Mouse (Mus musculus) intestine, embryonic 14.5 days (tissue): ENCODE measurements at regions not wholly inside any gene's neighbourhood (a gene's known extent, or its start where the extent isn't known, plus 50 kb on each side); places are given as distances from the start of the nearest gene placed in this dataset.
"Not testable (repeated sequence)": the region's sequence is repeated elsewhere in the genome, so short reads cannot be mapped to it uniquely, and the experiment has no call there.

ENCODE experiments used
- ATAC-seq: fragments of 200-750 bp; cut with Nextera tagmentation; replicated peaks from 2 replicates; pipeline ENCODE4 v1.8.0; 2017; ENCODE audit warnings: low read depth, moderate number of reproducible peaks, moderate TSS enrichment, moderate library complexity; ENCODE audit not compliant: low FRiP score, low TSS enrichment
- DNase-seq: peaks from one replicate; pipeline ENCODE4 v3.0.0-alpha.2; 2018; ENCODE audit warnings: low spot score
- H3K27ac ChIP-seq: fragments of 300-500 bp; sonication (generic); 2 replicates; pipeline ENCODE4 v1.5.1; 2014; ENCODE audit warnings: low read depth, mild to moderate bottlenecking, control low read depth
- H3K27me3 ChIP-seq: fragments of 300-500 bp; sonication (generic); replicated peaks from 2 replicates; pipeline ENCODE4 v1.6.1; 2014; ENCODE audit warnings: low read length, control low read depth; ENCODE audit not compliant: control insufficient read depth, insufficient read depth
- H3K36me3 ChIP-seq: fragments of 300-500 bp; sonication (generic); 2 replicates; pipeline ENCODE4 v1.6.1; 2014; ENCODE audit warnings: low read length, control low read depth; ENCODE audit not compliant: control insufficient read depth, insufficient read depth
- H3K4me1 ChIP-seq: fragments of 300-500 bp; sonication (generic); replicated peaks from 2 replicates; pipeline ENCODE4 v1.6.1; 2014; ENCODE audit warnings: low read length, control low read depth, mixed read lengths; ENCODE audit not compliant: control insufficient read depth, insufficient read depth
- H3K4me2 ChIP-seq: fragments of 300-500 bp; sonication (generic); 2 replicates; pipeline ENCODE4 v1.6.1; 2014; ENCODE audit warnings: low read length
- H3K4me3 ChIP-seq: fragments of 300-500 bp; sonication (generic); 2 replicates; pipeline ENCODE4 v1.5.1; 2014; ENCODE audit warnings: low read depth, low read length, control low read depth, mixed read lengths
- H3K9ac ChIP-seq: fragments of 300-500 bp; sonication (generic); 2 replicates; pipeline ENCODE4 v1.6.1; 2014; ENCODE audit warnings: mild to moderate bottlenecking, low read length
- H3K9me3 ChIP-seq: fragments of 300-500 bp; sonication (generic); 2 replicates; pipeline ENCODE4 v1.6.1; 2016; ENCODE audit warnings: low read length, control low read depth; ENCODE audit not compliant: control insufficient read depth
- WGBS: fragments of 180-500 bp; shearing (Covaris S2); extraction: QIAGEN DNeasy Blood & Tissue Kit; methylation state at CpG from one replicate; pipeline ENCODE4 v1.1.7; 2014; 5-methylcytosine and 5-hydroxymethylcytosine counted together

DNA sequence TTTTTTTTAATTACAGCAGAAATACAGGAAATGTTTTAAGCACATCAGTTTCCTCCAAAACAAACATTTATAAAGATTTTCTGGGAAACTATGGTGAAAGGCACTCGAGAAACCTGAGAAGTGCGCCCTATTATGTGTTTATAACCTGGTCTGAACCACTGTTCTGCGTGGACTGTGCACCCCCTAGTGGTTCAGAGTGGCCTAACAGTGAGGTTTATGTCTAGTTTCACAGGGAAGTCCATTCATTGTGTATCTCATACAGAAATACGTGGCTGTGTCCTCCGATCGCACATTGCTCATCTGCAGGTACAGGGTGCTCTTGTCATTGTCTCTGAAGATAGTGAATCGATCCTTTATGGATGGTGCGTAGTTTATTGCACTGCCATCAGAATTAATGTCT lies 504.3 kb downstream of the Adam6a start:
- peak; percentile 52 for DNase-seq
- H3K9me3 ChIP-seq, H3K27me3 ChIP-seq, H3K4me3 ChIP-seq, H3K27ac ChIP-seq, ATAC-seq, H3K4me1 ChIP-seq, H3K36me3 ChIP-seq, H3K9ac ChIP-seq, H3K4me2 ChIP-seq: not testable (repeated sequence)
- 60% methylated on average over 8 of the region's 8 CpGs for whole genome bisulfite sequencing

DNA sequence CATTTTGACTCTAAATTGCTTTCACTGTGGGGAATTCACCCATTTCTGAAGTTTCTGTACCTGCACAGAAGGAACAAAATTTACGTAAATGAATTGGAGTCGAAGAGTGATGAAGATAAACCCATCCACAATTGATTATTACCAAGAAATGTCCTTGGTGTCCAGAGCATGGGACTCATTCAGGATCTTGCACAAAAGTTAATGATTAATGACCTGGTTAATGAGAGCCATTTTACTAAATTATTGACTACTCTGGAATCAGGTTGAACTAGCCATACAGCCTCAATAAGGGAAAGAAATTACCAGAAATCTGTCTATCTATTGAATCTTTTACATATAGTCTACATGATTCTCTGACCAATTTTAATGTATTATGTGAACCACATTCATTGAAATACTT lies 509.6 kb downstream of the Adam6a start:
- 95% methylated on average over 2 of the region's 2 CpGs for WGBS
- H3K27me3 ChIP-seq = no peaks in the 10 kb centered on the region
- no peak overlapping the region for H3K9ac ChIP-seq
- H3K4me2 ChIP-seq = no peak overlapping the region
- H3K4me3 ChIP-seq = no peak overlapping the region
- H3K9me3 ChIP-seq = no peaks in the 10 kb centered on the region
- DNase-seq (no peak), ATAC-seq (no peak)
- H3K4me1 ChIP-seq = no peaks in the 10 kb centered on the region
- H3K27ac ChIP-seq = no peak overlapping the region
- H3K36me3 ChIP-seq = no peaks in the 10 kb centered on the region

DNA sequence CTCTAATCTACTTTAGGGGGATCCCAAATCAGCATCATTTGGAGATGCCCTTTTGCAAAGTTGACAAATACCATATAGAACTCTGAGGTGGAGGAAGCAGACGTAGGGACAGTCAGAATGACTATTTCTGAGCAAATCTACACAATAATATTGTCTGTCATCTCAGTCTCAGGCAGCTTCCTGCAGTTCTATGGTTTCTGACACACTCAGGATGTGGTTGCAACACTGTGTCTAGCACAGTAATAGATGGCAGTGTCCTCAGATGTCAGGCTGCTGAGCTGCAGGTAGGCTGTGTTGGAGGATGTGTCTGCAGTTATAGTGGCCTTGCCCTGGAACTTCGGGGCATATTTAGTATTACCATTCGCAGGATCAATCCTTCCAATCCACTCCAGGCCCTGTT lies 515.9 kb downstream of the Adam6a start:
- Histone ChIP-seq H3K36me3 (no peaks in the 10 kb centered on the region), H3K4me2 (no peak overlapping the region), H3K27ac (no peak overlapping the region), H3K4me1 (no peaks in the 10 kb centered on the region), H3K27me3 (no peaks in the 10 kb centered on the region), H3K4me3 (no peak overlapping the region), H3K9me3 (no peaks in the 10 kb centered on the region), H3K9ac (no peak overlapping the region)
- WGBS = 70% methylated on average over 3 of the region's 3 CpGs
- ATAC-seq = no peak
- no peak for DNase-seq

DNA sequence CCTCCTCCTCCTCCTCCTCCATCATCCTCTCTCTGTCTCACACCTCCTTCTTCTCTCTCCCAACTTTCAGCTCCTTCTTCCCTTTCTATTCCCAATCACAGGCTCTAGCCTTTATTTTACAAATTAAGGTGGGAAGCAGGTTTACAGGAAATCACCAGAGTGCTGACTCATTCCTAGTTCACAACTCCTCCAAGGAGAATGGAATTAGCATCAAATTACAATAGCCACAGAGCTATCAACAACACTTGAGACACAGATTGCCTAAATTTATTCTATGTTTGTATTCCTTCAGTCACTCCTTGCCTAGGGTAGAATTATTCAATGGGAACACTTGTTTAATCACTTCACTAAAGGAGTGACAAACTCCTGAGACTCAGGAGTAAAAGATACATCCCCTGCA lies 523.5 kb downstream of the Adam6a start:
- no peak overlapping the region for H3K27ac ChIP-seq
- no peak overlapping the region for H3K9ac ChIP-seq
- H3K9me3 ChIP-seq = no peaks in the 10 kb centered on the region
- H3K27me3 ChIP-seq = no peaks in the 10 kb centered on the region
- H3K4me3 ChIP-seq = no peak overlapping the region
- H3K4me2 ChIP-seq = no peak overlapping the region
- H3K36me3 ChIP-seq = no peaks in the 10 kb centered on the region
- no peak for DNase-seq
- no peak for ATAC-seq
- no peaks in the 10 kb centered on the region for H3K4me1 ChIP-seq

DNA sequence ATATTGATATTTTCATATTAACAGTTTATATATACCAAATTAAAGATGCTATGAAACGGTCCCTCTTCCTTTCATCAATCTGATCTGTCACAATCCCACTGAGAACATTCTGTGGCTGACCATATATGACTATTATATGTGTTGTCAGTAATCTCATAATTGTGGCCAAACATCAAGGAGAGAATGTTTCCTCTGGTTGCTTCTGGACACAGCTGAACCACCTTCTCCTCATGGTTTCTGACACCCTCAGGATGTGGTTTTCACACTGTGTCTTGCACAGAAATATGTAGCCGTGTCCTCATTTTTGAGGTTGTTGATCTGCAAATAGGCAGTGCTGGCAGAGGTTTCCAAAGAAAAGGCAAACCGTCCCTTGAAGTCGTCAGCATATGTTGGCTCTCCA lies 565.0 kb downstream of the Adam6a start:
- not testable (repeated sequence) for H3K9me3 ChIP-seq
- WGBS = 79% methylated on average over 4 of the region's 4 CpGs

DNA sequence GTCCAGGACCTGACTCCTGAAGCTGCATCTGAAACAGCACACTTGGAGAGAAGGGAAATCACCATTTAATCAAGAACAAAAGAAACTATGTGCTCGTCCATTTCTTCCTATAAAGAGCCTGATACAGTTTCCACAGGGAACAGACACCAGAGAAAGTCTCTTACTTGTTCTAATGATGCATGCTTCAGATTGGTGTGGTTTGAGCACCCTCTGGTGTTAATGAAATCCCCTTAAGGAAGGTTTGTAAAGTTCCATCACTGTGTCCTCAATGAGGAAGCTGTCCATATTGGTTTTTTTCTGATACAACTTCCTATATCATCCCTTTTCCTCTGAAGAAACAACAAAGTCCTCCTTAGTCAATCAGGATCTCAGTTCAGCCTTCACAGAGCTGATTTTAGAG lies 591.2 kb downstream of the Adam6a start:
- Histone ChIP-seq H3K36me3 (no peaks in the 10 kb centered on the region), H3K27ac (no peak overlapping the region), H3K4me1 (no peaks in the 10 kb centered on the region), H3K4me3 (no peak overlapping the region), H3K4me2 (no peak overlapping the region), H3K27me3 (no peaks in the 10 kb centered on the region), H3K9me3 (peaks cover 6% of the 10 kb centered on the region; the same call in 1 of the 2 replicates), H3K9ac (no peak overlapping the region)
- no peak for ATAC-seq
- no peak for DNase-seq
- 69% methylated on average over 1 of the region's 1 CpGs for whole genome bisulfite sequencing

More for the DNA sequence above, 565.0 kb downstream of the Adam6a start:
- not testable (repeated sequence) for H3K4me2 ChIP-seq, H3K4me1 ChIP-seq, H3K9ac ChIP-seq, DNase-seq, H3K27ac ChIP-seq, H3K27me3 ChIP-seq, H3K36me3 ChIP-seq, ATAC-seq, H3K4me3 ChIP-seq

DNA sequence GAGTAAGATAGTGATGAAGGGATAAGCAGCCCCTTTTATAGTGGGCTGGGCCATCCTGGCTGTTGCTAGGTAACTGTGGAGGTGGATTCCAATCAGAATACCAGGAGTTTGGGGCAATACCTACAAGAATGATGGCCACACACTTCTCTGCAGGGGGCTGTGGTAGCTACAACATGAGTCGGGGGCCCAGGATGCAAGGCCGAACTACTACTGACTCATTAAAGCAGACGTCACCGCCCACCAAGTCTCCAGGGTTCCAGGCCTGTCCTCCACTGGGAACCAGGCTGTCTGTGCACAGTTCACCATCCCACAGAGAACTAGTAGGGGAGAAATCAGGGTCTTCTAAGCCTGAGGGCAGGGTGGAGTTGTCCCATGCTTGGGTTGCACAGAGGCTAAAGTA lies 605.1 kb downstream of the Adam6a start:
- ATAC-seq (no peak), DNase-seq (no peak)
- Histone ChIP-seq H3K9me3 (peaks cover 14% of the 10 kb centered on the region; the same call in 1 of the 2 replicates), H3K4me3 (no peak overlapping the region), H3K36me3 (no peaks in the 10 kb centered on the region), H3K27ac (no peak overlapping the region), H3K4me1 (no peaks in the 10 kb centered on the region), H3K27me3 (no peaks in the 10 kb centered on the region), H3K9ac (no peak overlapping the region), H3K4me2 (no peak overlapping the region)
- WGBS = 89% methylated on average over 4 of the region's 4 CpGs

DNA sequence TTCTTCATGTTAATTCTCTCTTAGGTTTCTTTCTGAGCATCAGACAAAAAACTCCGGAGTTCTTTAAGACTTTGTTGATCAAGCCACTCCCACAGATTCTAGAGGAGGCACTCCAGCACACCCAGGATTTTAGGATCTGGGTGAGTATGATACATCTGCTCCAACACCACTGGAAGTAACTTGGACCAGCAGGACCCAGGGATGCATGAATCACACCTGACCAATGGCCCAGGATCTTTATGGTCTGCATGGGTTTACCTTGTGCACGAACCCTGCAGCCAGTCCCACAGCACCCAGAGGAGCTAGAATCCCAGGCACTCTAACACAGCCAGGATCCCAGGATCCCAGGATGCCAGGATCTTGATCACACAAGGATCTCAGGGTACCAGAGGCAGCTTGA lies 628.6 kb downstream of the Adam6a start:
- Histone ChIP-seq H3K4me1 (no peaks in the 10 kb centered on the region), H3K9ac (no peak overlapping the region), H3K36me3 (no peaks in the 10 kb centered on the region), H3K4me2 (no peak overlapping the region), H3K4me3 (no peak overlapping the region), H3K27me3 (no peaks in the 10 kb centered on the region), H3K27ac (no peak overlapping the region), H3K9me3 (0 out of 2 replicates have a peak, but pooled peaks cover 6% of the 10 kb centered on the region)
- 73% methylated on average over 2 of the region's 2 CpGs for WGBS
- DNase-seq = no peak
- no peak for ATAC-seq

DNA sequence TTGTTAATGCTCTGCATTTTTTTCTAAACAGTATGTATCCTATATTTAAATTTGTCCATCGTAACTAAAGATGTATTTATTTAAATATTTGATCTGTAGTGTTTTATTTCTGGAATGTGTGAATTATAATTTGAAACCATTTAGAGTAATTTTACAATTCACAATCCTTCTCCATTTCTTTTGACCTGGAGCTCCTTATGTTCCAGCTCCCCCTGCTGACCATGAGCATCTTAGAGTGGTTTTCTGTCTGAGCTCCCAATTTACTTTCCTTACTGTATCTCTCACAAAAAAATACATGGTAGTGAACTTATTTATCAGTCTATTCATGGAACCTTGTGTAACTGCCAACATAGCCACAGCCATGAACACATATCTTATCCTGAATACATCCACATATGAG lies 655.8 kb downstream of the Adam6a start:
- H3K9ac ChIP-seq = no peak overlapping the region
- WGBS = 68% methylated on average over 1 of the region's 1 CpGs
- H3K9me3 ChIP-seq = no peaks in the 10 kb centered on the region
- DNase-seq (no peak), ATAC-seq (no peak)
- no peak overlapping the region for H3K4me3 ChIP-seq
- H3K27ac ChIP-seq = no peak overlapping the region
- H3K4me1 ChIP-seq = no peaks in the 10 kb centered on the region
- no peaks in the 10 kb centered on the region for H3K36me3 ChIP-seq
- no peak overlapping the region for H3K4me2 ChIP-seq
- no peaks in the 10 kb centered on the region for H3K27me3 ChIP-seq
